Mouse (Mus musculus) forebrain, embryonic 14.5 days (tissue): Measurements from ENCODE around the gene Tubb4a. TPM values are rescaled to one million over a fixed set of nuclear protein-coding genes. Genes with fewer than 3 reads are reported as not detected.
"Not testable (repeated sequence)": the region's sequence is repeated elsewhere in the genome, so short reads cannot be mapped to it uniquely, and the experiment has no call there.

ENCODE experiments used
- ATAC-seq: fragments of 200-750 bp; cut with Nextera tagmentation; 2 replicates; pipeline ENCODE4 v1.8.0; 2017; ENCODE audit warnings: mild to moderate bottlenecking, moderate library complexity
- DNase-seq: peaks from one replicate; pipeline ENCODE4 v3.0.0-alpha.2; 2015; ENCODE audit warnings: low spot score
- H3K27ac ChIP-seq: fragments of 300-500 bp; sonication (generic); 2 replicates; pipeline ENCODE4 v1.5.1; 2014; ENCODE audit warnings: low read depth, mild to moderate bottlenecking, control low read depth, low read length, moderate library complexity
- H3K27me3 ChIP-seq: fragments of 300-500 bp; sonication (generic); replicated peaks from 2 replicates; pipeline ENCODE4 v1.6.1; 2014; ENCODE audit warnings: low read length, control low read depth, mixed read lengths; ENCODE audit not compliant: control insufficient read depth, insufficient read depth
- H3K36me3 ChIP-seq: fragments of 300-500 bp; sonication (generic); 2 replicates; pipeline ENCODE4 v1.6.1; 2014; ENCODE audit warnings: low read length, control low read depth; ENCODE audit not compliant: control insufficient read depth, insufficient read depth
- H3K4me1 ChIP-seq: fragments of 300-500 bp; sonication (generic); 2 replicates; pipeline ENCODE4 v1.6.1; 2014; ENCODE audit warnings: antibody characterized with exemption, low read length, control low read depth; ENCODE audit not compliant: control insufficient read depth, insufficient read depth
- H3K4me2 ChIP-seq: fragments of 300-500 bp; sonication (generic); 2 replicates; pipeline ENCODE4 v1.6.1; 2014; ENCODE audit warnings: mild to moderate bottlenecking, control low read depth, low read length
- H3K4me3 ChIP-seq: fragments of 300-500 bp; sonication (generic); 2 replicates; pipeline ENCODE4 v1.5.1; 2014; ENCODE audit warnings: low read depth, low read length, control low read depth
- H3K9ac ChIP-seq: fragments of 300-500 bp; sonication (generic); 2 replicates; pipeline ENCODE4 v1.6.1; 2014; ENCODE audit warnings: mild to moderate bottlenecking, low read length, control low read depth, moderate library complexity
- H3K9me3 ChIP-seq: fragments of 300-500 bp; sonication (generic); replicated peaks from 2 replicates; pipeline ENCODE4 v1.6.1; 2016; ENCODE audit warnings: low read length, control low read depth, mixed read lengths; ENCODE audit not compliant: control insufficient read depth
- WGBS: fragments of 180-500 bp; shearing (Covaris S2); extraction: QIAGEN DNeasy Blood & Tissue Kit; methylation state at CpG from one replicate; pipeline ENCODE4 v1.1.7; 2014; 5-methylcytosine and 5-hydroxymethylcytosine counted together
- polyA plus RNA-seq: library from polyadenylated mRNA; unstranded; fragments of >200 nt; fragmentation: Nextera tagmentation; extraction: Ambion mirVana; gene quantifications from 2 replicates; pipeline ENCODE4 v1.2.1, GENCODE M21; 2014

Tubb4a gene
- polyA plus RNA-seq, 1 experiment from 2014 or later = 229 TPM

GRCm38 (mm10) chr17:57051679-57052078 is 35.9 kb downstream of the Tubb4a start:
- WGBS = 80% methylated on average over 4 of the region's 4 CpGs
- not testable (repeated sequence) for ATAC-seq, H3K4me1 ChIP-seq, H3K27me3 ChIP-seq, H3K4me2 ChIP-seq, H3K9me3 ChIP-seq, H3K27ac ChIP-seq, DNase-seq, H3K9ac ChIP-seq, H3K4me3 ChIP-seq
- peaks cover 62% of the 10 kb centered on the region for H3K36me3 ChIP-seq

- Histone ChIP-seq H3K27me3 (no peaks in the 10 kb centered on the region), H3K4me1 (no peaks in the 10 kb centered on the region), H3K9me3 (no peaks in the 10 kb centered on the region), H3K27ac (no peak overlapping the region), H3K4me3 (no peak overlapping the region), H3K4me2 (no peak overlapping the region), H3K9ac (no peak overlapping the region), H3K36me3 (peaks cover 47% of the 10 kb centered on the region)
- no peak for DNase-seq
- peak; percentile 16; the same call in 1 of the 2 replicates for ATAC-seq
- WGBS = 94% methylated on average over 3 of the region's 3 CpGs
These were observed 38.8 kb downstream of the Tubb4a start for GRCm38 (mm10) chr17:57048816-57049215.

GRCm38 (mm10) chr17:57047406-57047805 is 40.2 kb downstream of the Tubb4a start:
- Histone ChIP-seq H3K4me1 (no peaks in the 10 kb centered on the region), H3K9me3 (no peaks in the 10 kb centered on the region), H3K4me3 (no peak overlapping the region), H3K4me2 (no peak overlapping the region), H3K27ac (no peak overlapping the region), H3K36me3 (peaks cover 33% of the 10 kb centered on the region), H3K27me3 (no peaks in the 10 kb centered on the region), H3K9ac (no peak overlapping the region)
- DNase-seq (no peak), ATAC-seq (no peak)
- WGBS = 42% methylated on average over 5 of the region's 5 CpGs

GRCm38 (mm10) chr17:57041554-57041953 is 46.0 kb downstream of the Tubb4a start, which contains the start of gene Slc25a41:
TSS of gene Slc25a41 (minus strand) at chr17:57041654.
- no peak for ATAC-seq
- no peak for DNase-seq
- 74% methylated on average over 8 of the region's 8 CpGs for WGBS

GRCm38 (mm10) chr17:57038978-57039377 is 48.6 kb downstream of the Tubb4a start:
- Histone ChIP-seq H3K4me2 (no peak overlapping the region), H3K9me3 (no peaks in the 10 kb centered on the region), H3K27me3 (no peaks in the 10 kb centered on the region), H3K4me3 (no peak overlapping the region), H3K4me1 (no peaks in the 10 kb centered on the region), H3K27ac (no peak overlapping the region), H3K36me3 (no peaks in the 10 kb centered on the region), H3K9ac (no peak overlapping the region)
- DNase-seq = no peak
- no peak for ATAC-seq
- 43% methylated on average over 8 of the region's 8 CpGs for WGBS

More at GRCm38 (mm10) chr17:57041554-57041953, 46.0 kb downstream of the Tubb4a start, which contains the start of gene Slc25a41:
- Histone ChIP-seq H3K27me3 (no peaks in the 10 kb centered on the region), H3K9me3 (no peaks in the 10 kb centered on the region), H3K9ac (no peak within 1 kb of the TSS), H3K4me2 (no peak within 1 kb of the TSS), H3K4me1 (no peaks in the 10 kb centered on the region), H3K36me3 (peaks cover 9% of the 10 kb centered on the region), H3K4me3 (no peak within 1 kb of the TSS), H3K27ac (no peak within 1 kb of the TSS)

- ATAC-seq (no peak), DNase-seq (no peak)
- H3K27ac ChIP-seq = no peak overlapping the region
- peak overlapping the region; percentile 37; the same call in 1 of the 2 replicates for H3K4me3 ChIP-seq
- peaks cover 8% of the 10 kb centered on the region for H3K36me3 ChIP-seq
- H3K4me2 ChIP-seq = no peak overlapping the region
- no peaks in the 10 kb centered on the region for H3K27me3 ChIP-seq
- H3K9me3 ChIP-seq = no peaks in the 10 kb centered on the region
- peaks cover 10% of the 10 kb centered on the region for H3K4me1 ChIP-seq
- H3K9ac ChIP-seq = no peak overlapping the region
- WGBS = 85% methylated on average over 4 of the region's 4 CpGs
These were observed 54.7 kb downstream of the Tubb4a start for GRCm38 (mm10) chr17:57032854-57033253.

- under 1% methylated on average over 38 of the region's 38 CpGs for WGBS
These were observed 55.7 kb downstream of the Tubb4a start for GRCm38 (mm10) chr17:57031661-57032420.

GRCm38 (mm10) chr17:57030931-57031660 is 56.5 kb downstream of the Tubb4a start, which contains the start of gene Khsrp:
TSS of gene Khsrp (minus strand) at chr17:57031522.
- Histone ChIP-seq H3K4me3 (peak within 1 kb of the TSS; percentile 98), H3K27me3 (no peaks in the 10 kb centered on the region), H3K36me3 (peaks cover 26% of the 10 kb centered on the region), H3K4me2 (peak within 1 kb of the TSS; percentile 63), H3K9me3 (no peaks in the 10 kb centered on the region), H3K4me1 (peaks cover 10% of the 10 kb centered on the region), H3K9ac (peak within 1 kb of the TSS; percentile 99), H3K27ac (peak within 1 kb of the TSS; percentile 95)
- ATAC-seq (no peak), DNase-seq (peak; percentile 39)
- WGBS = 1% methylated on average over 56 of the region's 99 CpGs

More at GRCm38 (mm10) chr17:57031661-57032420, 55.7 kb downstream of the Tubb4a start:
- H3K27me3 ChIP-seq = no peaks in the 10 kb centered on the region
- H3K36me3 ChIP-seq = peaks cover 18% of the 10 kb centered on the region
- ATAC-seq (peak; percentile 98), DNase-seq (peak; percentile 100)
- peaks cover 10% of the 10 kb centered on the region for H3K4me1 ChIP-seq
- H3K27ac ChIP-seq = peak overlapping the region; percentile 78
- peak overlapping the region; percentile 37 for H3K4me3 ChIP-seq
- H3K4me2 ChIP-seq = peak overlapping the region; percentile 61
- peak overlapping the region; percentile 55 for H3K9ac ChIP-seq
- H3K9me3 ChIP-seq = no peaks in the 10 kb centered on the region
